Mouse (Mus musculus) gastrocnemius, postnatal 14 days (tissue): Measurements from ENCODE around the gene Zc3h4. TPM values are rescaled to one million over a fixed set of nuclear protein-coding genes. Genes with fewer than 3 reads are reported as not detected.
"Not testable (repeated sequence)": the region's sequence is repeated elsewhere in the genome, so short reads cannot be mapped to it uniquely, and the experiment has no call there.

ENCODE experiments used
- DNase-seq: peaks from one replicate; pipeline ENCODE4 v3.0.0; 2021; ENCODE audit warnings: mixed read lengths
- intact Hi-C: fragments of 180-260 bp; cut with DNase I; formaldehyde crosslinking; loops from one replicate; pipeline ENCODE4 v1.15.1; 2025; ENCODE audit warnings: low total_unique reads
- long read RNA-seq, 2 experiments: library from polyadenylated mRNA; stranded (forward); transcript quantifications; one replicate each; pipeline ENCODE4 v2.0.0; 2021
- total RNA-seq, 2 experiments: library from RNA; stranded (reverse); gene quantifications; 2 replicates each; pipeline ENCODE4 v1.2.3; 2021

The Zc3h4 gene
- total RNA-seq = 10 to 100 TPM; 27.9 to 28.5 TPM
- long read RNA-seq, experiment 1, partial matches to known transcripts = 2 of 7 reads
- long read RNA-seq, experiment 1, other reads (novel, unspliced or antisense) = 5 of 7 reads
- long read RNA-seq, experiment 2, partial matches to known transcripts = 3 of 7 reads
- long read RNA-seq, experiment 2, other reads (novel, unspliced or antisense) = 4 of 7 reads

- DNase-seq = peak; percentile 92
- intact Hi-C loops = no loop called here
Observed at GRCm38 (mm10) chr7:16400689-16401611, at the start of gene Zc3h4. Gene Zc3h4 (plus strand): TSS chr7:16400910.

GRCm38 (mm10) chr7:16355854-16356594 lies 44.7 kb upstream of the Zc3h4 start:
- DNase-seq = no peak
- intact Hi-C loops = no loop called here

- DNase-seq = no peak
- intact Hi-C loops = no loop called here
Observed at GRCm38 (mm10) chr7:16357602-16358001, 43.1 kb upstream of the Zc3h4 start.

GRCm38 (mm10) chr7:16364319-16364718 lies 36.4 kb upstream of the Zc3h4 start:
- DNase-seq = no peak
- intact Hi-C loops = no loop called here

GRCm38 (mm10) chr7:16364901-16365500 lies 35.7 kb upstream of the Zc3h4 start:
- no peak for DNase-seq
- intact Hi-C loops = loop anchor here (5.0 kb wide), 1 partner anchor 38 kb away; no protein-coding TSS in a partner anchor

- intact Hi-C loops = loop anchor here (5.0 kb wide), 1 partner anchor 39 kb away; no protein-coding TSS in a partner anchor
- no peak for DNase-seq
Observed at GRCm38 (mm10) chr7:16366133-16366646, 34.5 kb upstream of the Zc3h4 start.

- intact Hi-C loops = loop anchor here (5.0 kb wide), 1 partner anchor 39 kb away; no protein-coding TSS in a partner anchor
- no peak for DNase-seq
Observed at GRCm38 (mm10) chr7:16366669-16367068, 34.0 kb upstream of the Zc3h4 start.

- DNase-seq = no peak
- intact Hi-C loops = loop anchor here (5.0 kb wide), 1 partner anchor 42 kb away; no protein-coding TSS in a partner anchor
Observed at GRCm38 (mm10) chr7:16368835-16369234, 31.9 kb upstream of the Zc3h4 start.

GRCm38 (mm10) chr7:16370596-16370995 lies 30.1 kb upstream of the Zc3h4 start:
- DNase-seq = no peak
- intact Hi-C loops = no loop called here

GRCm38 (mm10) chr7:16373719-16374118 lies 27.0 kb upstream of the Zc3h4 start:
- intact Hi-C loops = no loop called here
- DNase-seq = no peak

GRCm38 (mm10) chr7:16374989-16375388 lies 25.7 kb upstream of the Zc3h4 start:
- no peak for DNase-seq
- intact Hi-C loops = loop anchor here (5.0 kb wide), 2 partner anchors 52 to 92 kb away; no protein-coding TSS in a partner anchor

- peak; percentile 38 for DNase-seq
- intact Hi-C loops = loop anchor here (5.0 kb wide), 2 partner anchors 51 to 91 kb away; no protein-coding TSS in a partner anchor
Observed at GRCm38 (mm10) chr7:16376505-16376904, 24.2 kb upstream of the Zc3h4 start.

- intact Hi-C loops = no loop called here
- peak; percentile 96 for DNase-seq
Observed at GRCm38 (mm10) chr7:16387160-16388041, 13.3 kb upstream of the Zc3h4 start, which contains the start of gene Sae1. Gene Sae1 (minus strand): TSS chr7:16387806.

GRCm38 (mm10) chr7:16389942-16390341 lies 10.8 kb upstream of the Zc3h4 start:
- DNase-seq, intact Hi-C loops: not testable (repeated sequence)

- no peak for DNase-seq
- intact Hi-C loops = no loop called here
Observed at GRCm38 (mm10) chr7:16392923-16393322, 7.8 kb upstream of the Zc3h4 start.

GRCm38 (mm10) chr7:16395944-16396343 lies 4.8 kb upstream of the Zc3h4 start:
- intact Hi-C loops = loop anchor here (2.0 kb wide), 1 partner anchor 33 kb away; no protein-coding TSS in a partner anchor
- no peak for DNase-seq

GRCm38 (mm10) chr7:16397465-16397864 lies 3.2 kb upstream of the Zc3h4 start:
- no peak for DNase-seq
- intact Hi-C loops = no loop called here
